Mouse (Mus musculus) megakaryocyte, embryonic 14.5 days (primary cell): ENCODE measurements around the gene Pnldc1.

Source experiments
- FLI1 ChIP-seq: IDR thresholded peaks from 2 replicates; pipeline ENCODE4 v1.6.1; 2012; ENCODE audit warnings: low read length, inconsistent platforms, mixed read lengths
- GATA1 ChIP-seq: IDR thresholded peaks from 3 replicates; pipeline ENCODE4 v1.6.1; 2012; ENCODE audit warnings: mixed read lengths, low read length, inconsistent platforms, borderline replicate concordance

DNA sequence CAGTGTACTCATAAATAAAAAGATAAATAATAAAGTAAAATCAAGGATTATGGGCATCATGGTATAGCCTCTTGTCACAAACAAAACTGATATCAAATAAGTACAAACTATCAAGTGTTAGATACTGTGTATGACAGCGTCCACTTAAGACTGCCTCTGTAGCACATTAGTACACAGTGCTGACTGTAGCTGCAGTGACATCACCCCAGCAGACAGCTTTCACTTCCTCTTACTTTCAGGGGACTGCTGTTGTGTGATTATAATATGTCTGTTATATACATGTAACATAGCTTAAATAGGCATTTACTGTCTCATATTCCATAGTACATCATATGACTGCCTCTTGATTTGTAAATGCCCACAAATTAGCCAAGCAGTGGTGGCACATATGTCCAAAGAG is 11.0 kb upstream of the Pnldc1 start:
- TF ChIP-seq GATA1 = no peak
- no peak for TF ChIP-seq FLI1
